Mouse (Mus musculus) kidney, adult 9 months (tissue): ENCODE measurements at regions not wholly inside any gene's neighbourhood (a gene's known extent, or its start where the extent isn't known, plus 50 kb on each side); places are given as distances from the start of the nearest gene placed in this dataset.

Experiments
- DNase-seq: peaks from one replicate; pipeline ENCODE4 v3.0.0; 2022

DNA sequence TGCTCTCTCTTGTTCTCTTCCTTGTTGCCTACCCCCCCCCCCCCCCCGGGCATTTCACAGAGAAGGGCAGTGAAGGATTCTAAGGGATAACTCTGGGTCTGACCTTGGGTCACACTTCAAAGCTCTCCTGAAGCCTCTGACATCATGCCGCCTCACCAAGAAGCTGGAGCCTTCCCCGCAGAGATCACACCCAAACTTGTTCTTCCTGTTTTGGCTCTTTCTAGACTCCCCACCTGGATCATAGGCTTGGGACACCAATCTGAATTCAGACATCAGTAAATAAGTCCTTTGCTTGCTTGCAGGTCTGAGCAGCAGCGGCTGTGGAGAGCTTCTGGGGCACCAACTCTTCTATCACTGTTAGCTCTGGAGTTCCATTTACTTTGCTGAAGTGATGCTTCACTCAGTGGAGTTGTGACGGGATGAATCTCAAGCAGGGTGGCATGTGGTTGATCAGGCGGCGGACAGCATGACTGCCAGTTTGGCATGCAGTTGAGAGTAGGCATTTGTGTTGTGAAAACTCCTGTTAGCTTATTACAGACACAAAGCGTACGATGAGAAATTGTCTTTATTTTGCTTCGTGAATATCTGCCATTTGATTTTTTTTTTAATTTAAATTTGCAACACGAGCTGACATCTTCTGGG is 226.5 kb upstream of the Adgrl2 start:
- no peak for DNase-seq

DNA sequence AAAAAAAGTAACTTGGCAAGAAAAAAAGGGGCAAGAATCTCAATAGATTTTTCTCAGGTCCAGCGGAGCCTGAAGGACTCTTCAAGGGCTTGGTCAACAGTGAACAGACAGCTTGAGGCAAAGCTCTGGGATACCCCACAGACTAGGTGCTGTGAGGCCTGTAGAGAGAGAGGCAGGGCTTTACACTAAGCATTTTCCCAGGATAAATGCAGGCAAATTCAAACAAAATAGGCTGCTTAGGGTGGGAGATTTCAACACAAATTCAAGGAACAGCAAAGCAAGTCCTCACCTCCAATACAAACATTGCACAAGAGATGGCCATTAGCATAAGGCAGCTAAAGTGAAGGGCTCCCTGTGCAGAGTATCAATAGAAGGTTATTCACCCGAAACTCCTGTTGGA is 225.3 kb upstream of the Adgrl2 start:
- DNase-seq: peak; percentile 69

DNA sequence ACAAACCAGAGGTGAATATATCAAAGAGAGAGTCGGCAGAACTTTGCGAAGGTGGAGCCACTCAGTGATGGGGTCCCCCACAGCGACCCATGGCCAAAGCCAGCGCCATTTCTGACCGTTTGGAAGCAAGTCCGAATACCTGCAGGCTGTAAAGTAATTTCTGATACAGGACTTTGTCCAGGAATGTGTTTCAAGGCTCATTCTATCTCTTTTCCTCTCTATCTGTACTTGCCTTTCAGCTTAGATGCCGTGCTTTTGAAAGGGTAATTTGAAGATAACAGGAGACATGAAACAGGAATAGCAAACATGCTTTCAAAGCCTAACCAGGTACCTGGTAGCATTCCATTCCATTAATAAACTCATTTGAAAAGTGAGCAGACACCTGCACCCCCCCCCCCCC is 221.6 kb upstream of the Adgrl2 start:
- no peak for DNase-seq

DNA sequence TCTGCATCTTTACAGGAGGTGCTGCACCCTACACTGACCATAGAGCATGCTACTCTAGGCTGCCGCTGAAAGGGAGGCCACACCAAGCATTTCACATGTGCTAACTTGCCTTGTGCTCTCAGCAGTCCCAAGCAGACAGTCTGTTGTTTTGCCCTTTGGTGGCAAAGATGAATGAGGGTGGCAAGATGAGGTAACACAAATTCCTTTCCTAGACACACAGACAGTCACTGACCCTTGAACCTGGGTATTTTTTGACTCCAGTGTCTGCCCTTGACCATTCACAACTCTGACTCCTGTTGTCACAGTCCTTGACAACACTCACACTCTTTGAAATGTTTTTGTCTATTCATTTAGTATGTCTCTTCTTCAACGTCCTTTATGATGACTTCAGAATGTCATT is 218.9 kb upstream of the Adgrl2 start:
- DNase-seq: peak; percentile 53

DNA sequence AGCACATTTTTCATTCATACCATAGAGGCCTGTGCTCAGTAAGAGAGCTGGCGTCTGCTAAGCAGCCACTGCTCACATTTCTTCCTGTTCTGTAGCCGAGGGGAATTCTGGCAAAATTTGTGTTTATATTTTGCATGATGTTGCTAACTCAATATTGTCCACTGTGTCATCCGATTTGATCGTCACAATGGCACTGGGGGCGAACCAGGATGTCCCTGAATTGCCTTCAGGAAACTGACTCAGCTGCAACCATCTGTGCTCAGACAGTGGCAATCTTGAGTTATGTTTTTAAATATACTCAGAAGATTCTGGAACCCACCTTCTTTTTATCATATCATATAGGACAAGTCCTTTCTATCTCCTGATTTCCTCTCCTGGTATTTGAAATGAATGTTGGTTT is 213.1 kb upstream of the Adgrl2 start:
- no peak for DNase-seq

DNA sequence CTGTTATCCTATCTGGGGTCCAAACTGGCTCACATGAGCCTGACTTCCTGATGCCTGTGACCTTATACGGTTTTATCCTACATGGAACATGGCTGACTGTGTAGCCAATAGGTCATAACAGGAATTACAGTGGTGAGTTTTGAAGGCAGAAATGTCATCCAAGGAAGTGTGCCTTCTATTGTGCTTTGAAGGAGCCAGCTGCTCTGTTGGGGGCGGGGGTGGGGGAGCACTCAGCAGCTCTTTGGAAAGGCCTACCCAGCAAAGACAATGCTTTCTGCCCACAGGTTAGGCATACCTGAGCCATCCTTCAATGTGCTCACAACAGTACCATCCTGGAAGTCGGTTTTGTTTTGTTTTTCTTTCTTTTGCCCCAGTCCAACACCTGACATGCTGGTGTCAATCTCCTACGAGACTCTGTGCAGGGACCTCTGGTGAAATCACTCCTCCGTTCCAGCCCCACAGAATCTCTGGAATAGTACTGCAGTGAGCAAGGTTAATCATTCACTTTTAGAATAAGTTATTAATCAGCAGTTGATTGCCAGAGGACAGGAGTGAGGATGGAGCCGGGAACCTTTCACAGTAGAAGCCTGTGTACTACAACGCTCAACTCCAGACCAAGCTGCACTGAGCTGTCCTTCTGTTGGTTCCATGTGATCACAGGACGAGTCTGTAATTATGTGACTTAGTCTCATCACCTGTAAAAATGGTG is 206.3 kb upstream of the Adgrl2 start:
- peak; percentile 93 for DNase-seq

DNA sequence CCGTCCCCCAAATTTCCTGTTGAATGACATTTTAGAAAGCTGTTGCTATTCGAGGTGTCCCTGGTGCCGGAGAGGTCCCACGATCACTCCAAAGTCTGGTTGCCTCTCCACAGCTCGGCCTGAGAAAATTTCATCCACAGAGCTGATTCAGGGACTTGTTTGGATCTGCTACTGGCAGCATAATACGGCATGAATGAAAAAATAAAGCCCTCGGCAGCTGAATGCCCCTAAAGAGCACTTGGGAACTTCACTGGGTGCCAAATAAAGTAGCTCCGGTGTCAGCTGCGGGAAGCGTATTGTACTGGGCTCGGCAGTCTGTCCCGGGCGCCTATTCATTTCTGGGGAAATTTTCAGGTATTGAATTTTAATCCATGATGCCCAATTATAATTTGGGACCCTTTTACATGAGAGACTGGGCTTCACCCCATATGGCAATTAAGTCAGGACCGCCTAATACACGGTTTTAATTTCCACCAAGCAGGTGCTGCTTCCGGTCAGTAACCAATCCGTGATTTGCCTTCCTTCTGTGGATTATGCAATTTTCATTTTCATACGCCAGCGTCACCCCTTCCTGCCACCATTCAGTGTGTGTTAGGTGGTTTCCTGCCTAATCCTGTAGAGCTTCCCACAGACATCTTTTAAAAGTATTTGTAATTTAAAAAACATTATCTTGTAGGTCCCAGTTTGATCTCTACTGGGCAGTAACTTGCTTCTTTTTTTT is 200.7 kb upstream of the Adgrl2 start:
- no peak for DNase-seq

DNA sequence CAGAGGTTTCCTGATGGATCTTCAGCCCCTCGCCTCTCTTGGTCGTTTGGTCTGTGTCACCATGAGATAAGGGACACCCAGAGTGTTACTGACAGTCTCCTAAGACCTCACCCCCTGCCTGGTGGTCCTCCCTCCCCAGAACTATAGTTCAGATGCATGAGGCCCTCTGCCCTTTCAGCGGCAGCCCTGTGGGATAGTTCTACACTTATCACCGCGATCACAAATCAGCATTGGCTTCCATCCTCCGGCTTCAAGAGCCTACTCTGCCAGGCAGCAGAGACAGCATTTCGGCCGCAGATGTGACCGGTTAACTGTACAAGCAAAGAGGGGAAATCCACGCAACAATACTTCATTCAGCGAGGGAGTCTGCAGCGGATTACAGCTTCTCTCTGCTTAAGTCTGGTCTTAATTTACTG is 193.8 kb upstream of the Adgrl2 start:
- no peak for DNase-seq

DNA sequence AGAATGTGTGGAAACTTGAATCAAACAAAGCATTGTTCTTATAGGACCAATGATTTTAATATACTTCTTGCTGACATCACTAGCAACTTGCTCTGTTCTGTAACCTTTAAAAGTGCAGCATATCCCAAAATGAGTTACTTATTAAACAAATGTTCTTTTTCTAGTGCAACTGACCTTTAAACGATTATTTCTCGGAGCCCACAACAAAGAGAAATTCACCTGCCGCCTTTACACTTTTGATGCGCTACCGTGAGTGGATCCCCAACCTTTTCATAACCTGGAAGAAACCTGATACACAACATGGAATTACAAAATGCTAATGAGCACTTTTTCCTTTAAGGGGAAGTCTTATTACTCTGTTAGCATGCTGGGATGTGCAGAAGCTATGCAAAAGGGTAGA is 191.7 kb upstream of the Adgrl2 start:
- DNase-seq: peak; percentile 71

DNA sequence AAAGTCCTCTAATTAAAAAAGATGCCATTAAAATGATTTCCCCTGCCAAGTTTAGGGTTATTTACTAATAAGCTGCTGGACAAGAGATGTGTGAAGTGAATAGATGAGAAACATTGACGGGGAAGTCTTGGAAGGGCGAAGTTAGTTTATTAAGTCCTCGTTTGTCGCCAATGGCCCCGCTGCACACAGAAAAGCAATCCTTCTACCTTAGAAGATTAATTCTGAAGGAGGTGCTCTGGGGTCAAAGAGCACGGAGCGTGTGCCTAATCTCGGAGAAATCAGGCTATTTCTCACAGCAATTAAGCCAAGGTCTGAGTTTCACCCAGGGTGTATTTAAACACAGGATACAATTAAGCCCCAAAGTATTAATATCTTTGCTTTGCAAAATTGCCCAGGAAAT is 189.8 kb upstream of the Adgrl2 start:
- DNase-seq: peak; percentile 53

DNA sequence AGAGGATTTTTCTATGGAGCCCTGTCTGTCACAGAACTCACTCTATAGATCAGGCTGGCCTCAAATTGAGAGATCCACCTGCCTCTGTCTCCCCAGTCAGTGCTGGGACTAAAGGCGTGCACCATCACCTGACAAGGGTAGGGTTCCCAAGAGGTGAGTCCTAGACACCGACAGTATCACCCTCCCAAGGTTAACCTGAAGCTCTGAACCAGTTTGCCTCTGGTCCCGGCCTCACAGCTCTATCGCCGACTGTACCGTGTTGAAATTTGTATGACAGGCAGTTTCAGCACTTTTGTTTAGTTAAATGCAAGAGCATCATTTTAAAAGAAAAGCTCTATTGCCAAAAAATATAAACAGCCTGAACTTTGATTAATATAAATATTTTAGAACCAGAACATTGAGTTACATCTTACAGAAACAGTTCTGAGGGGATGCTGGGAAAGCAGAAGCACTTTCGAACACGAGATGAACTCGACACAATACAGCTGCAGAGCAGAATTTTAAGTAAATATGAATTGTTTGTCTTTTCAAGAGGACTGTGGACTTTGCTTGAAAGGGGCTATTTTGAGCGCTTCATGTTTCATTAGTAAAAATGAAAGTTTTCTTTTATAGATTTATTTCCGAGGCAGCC is 189.2 kb upstream of the Adgrl2 start:
- DNase-seq: no peak

DNA sequence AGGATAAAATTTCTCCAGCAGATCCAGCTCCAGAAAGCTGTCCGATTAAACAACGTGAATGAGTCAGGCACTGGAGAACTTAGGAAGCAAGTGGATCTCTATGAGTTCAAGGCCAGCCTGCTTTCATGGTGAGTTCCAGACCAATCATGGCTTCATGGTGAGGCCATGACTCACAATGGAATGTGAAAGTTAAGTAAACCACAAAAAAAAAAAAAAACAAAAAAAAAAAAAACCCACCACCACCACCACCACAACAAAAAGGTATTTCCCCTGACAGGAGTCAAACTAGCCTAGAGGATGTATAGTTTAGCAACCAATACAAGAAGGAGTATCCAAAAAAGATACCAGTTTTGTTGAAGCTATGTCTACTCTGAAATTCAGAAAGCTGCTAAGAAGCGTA is 188.5 kb upstream of the Adgrl2 start:
- DNase-seq: no peak

DNA sequence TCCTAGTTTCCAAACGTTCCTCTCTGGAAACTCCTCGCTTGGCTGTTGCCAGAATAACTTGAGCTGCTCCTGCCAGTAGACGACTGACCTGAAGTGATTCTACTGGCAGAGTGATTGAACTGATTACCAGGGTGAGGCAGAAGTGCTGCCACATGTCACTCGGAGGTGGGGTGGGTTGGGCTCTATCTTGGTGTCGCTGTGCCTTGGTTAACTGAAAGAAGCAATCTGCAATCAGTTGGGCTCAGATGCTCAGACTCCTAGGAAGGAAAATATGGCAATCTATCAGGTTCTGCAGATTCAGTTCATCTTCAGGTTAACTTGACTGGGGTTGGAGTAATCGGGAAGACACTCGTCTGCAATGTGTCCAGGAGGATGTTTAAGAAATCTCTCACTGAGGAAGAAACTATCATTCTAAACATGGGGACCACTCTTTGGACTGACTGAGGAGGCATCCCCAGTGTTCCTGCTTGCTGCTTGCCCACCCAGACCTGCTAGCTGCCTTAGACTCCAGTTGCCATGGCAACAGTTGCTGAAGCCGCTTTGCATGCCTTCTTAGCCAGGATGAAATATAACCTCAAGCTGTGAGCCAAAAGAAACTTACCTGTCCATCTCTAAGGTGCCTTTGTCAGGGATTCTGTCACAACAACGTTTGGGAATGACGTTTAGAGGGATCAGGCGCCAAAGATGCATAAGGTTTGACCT is 184.5 kb upstream of the Adgrl2 start:
- DNase-seq: no peak

DNA sequence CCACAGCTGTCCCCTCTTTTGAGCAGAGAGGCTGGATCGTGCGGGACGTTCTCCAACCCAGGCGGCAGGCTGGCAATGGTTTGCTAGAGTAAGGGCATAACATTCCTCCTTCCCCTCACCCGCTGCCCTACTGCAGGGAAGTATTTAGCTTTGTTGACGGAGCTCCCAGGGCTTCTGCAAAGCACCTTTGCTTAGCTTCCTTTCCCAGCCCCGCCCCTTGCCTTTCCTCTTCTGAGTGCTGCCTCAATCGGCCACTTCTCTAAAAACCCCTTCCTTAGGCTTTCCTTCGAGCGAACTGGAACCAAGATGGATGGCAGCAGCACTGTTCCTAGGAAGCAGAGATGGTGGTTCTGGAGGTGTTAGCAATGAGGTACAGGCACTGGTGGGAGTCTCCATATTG is 183.2 kb upstream of the Adgrl2 start:
- DNase-seq: no peak

DNA sequence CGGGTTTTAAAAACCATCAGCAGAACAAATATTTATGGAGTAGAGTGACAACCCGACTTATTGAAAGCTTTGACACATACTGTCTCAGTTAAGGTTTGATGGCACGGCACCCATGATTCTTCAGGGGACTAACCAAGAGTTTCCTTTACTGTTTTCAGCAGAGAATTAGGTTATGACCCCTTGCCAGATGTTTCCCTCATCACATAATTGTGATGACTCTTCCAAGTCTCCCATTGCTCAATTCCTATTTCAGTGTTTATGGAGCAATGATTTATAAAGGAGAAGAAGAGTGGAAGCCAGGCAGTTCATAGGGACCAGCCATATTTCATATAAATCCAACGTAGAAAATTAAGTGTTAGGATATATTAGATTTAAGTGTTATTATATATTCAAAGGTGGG is 181.4 kb upstream of the Adgrl2 start:
- no peak for DNase-seq

DNA sequence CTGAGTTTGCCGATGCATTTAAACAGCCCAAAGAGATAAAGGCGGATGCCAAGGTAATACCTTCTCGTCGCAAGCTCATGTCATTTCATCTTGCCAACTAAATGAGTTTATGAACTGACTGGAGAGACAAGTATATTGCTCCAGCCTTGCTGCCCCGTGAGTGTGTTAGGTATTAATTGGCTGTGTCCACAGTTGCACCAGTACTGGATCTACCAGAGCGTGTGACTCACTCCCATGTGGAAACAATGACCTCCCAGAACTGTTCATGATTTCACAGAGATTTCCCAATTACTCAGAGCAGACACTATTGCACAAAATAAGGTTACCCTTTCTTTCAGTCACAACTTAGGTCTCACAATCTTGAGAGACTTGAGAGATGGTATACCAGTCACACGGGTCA is 179.8 kb upstream of the Adgrl2 start:
- DNase-seq: no peak

DNA sequence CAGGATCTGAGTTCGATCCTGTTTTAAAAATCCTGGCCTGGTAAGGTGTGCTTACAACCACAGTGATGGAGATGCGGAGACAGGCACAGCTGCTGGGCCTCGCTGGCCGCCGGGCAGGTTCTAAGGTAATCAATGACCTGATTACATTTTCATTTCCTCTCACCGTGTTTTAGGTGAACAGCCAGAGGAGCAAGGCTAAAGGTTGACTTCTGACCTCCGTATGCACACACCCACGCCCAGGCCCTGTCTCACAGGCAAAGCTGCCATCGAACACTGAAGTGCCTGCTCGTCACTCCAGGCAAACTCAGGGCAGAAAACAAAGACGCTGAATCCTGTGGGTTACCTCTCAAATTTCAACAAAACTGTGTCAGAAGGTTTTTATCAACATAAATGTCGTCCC is 179.1 kb upstream of the Adgrl2 start:
- DNase-seq: peak; percentile 49

DNA sequence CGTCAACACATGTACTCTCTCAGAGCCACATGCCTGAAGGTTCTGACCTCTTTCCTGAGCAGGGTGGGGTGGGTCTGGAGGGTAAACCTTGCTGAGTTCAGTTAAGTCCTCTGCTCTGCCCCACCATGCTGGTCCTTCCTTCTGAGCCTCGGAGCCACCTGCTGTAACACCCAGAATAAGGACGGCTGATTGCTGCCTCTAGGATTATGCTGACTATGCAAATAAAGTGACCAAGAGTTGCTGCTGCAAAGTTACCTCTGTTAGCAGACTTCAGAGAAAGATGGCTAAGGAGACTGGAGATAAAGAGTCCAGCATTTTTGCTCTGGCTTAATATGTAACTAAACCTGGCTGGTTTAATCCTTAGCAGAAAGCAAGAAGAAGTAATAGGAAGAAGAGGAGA is 177.6 kb upstream of the Adgrl2 start:
- peak; percentile 66 for DNase-seq

DNA sequence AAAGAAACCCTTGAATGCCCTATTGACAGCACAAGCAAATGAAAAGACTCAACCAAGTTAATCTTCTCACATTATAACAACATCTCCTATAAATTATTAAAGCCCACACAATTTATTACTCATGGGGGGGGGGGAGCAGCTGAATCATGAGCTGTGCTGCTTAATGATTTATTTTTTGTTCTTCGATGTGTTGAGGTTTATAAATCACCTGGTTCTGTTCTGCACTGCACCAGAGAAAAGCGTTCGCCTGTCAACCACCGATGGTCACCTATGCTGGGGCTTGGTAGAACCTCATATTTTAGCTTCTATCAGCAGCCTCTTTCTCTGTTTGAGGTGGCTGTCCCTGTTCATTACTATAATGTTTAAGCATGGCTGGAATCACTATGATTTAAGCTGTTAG is 174.4 kb upstream of the Adgrl2 start:
- peak; percentile 44 for DNase-seq

DNA sequence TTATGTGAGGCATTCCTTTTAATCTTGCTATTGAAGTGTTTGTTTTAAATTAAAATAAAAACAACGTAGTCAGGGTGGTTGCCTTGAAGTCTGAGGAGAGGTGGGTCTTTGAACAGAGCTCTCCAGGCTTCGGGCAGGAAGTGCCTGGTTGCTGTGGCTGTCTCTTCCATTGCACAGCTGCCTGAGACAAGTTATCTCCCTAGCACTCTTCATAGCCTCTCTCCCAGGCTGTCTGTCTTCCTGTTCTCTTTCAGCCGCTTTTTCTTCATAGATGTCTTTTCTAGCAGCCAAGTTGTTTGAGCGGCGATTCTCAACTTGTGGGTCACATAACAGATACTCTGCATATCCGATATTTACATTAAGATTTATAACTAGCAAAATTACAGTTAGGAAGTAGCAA is 173.2 kb upstream of the Adgrl2 start:
- DNase-seq: no peak

DNA sequence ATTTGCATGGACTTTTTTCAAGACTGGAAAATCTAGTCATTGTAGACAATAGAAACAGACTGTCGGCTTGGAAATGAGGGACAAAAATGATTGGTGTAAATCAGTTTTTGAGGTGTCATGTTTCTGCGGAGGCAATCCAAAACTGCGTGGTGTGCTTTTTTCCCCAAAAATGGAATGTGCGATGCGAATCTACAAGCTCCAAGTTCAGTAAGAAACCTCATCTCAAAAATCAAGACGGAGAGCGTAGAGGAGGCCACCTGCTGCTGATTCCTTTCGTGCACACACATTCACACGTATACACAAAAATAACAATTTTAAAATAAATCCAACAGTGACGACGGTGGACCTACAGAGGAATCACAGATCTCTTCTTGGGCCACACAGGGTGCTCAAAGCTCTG is 170.5 kb upstream of the Adgrl2 start:
- DNase-seq: no peak

DNA sequence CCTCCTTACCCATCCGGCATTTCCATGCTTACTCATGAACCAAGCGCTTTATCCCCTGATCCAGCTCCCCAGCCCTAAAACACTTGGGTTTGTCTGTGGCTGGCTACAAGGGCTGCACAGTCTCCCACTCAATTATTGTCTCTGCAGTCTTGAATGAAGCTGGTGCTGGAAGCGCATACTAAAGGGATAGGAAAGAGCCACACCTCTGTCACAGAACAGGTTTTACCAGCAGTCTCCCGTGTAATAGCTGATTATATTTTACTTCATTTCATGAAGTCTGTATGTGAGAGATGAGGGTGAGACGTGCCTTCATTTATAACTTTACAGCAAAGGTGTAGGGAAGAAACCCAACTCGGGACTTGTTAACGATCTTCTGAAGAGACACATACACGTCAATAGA is 167.0 kb upstream of the Adgrl2 start:
- no peak for DNase-seq

DNA sequence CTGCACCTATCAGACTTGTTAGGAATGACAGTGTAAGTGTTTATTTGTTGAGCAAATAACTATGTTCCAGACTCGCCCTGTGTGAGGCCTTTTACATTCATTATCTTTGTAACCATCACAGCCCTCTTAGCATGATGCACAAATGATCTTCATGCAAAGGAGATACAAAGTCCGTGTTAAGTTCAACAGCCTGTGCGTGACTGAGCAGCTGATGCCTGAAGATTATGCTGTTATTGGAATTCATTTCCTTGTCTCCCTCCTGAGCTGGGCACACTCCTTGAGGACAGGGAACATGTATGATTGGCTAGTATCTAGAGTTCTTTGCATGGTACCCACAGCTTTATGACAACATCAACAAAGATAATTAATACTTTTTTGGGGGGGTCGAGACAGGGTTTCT is 162.0 kb upstream of the Adgrl2 start:
- no peak for DNase-seq
